Mouse (Mus musculus) forebrain, embryonic 11.5 days (tissue): ENCODE results near the gene Cd38. TPM values are rescaled to one million over a fixed set of nuclear protein-coding genes. Genes with fewer than 3 reads are reported as not detected.
A peak's percentile ranks its signal among the peaks of the same experiment; 100 is the strongest.

Experiments used
- ATAC-seq: fragments of 200-750 bp; cut with Nextera tagmentation; replicated peaks from 2 replicates; pipeline ENCODE4 v1.8.0; 2017; ENCODE audit warnings: moderate TSS enrichment; ENCODE audit not compliant: low FRiP score
- DNase-seq: peaks from one replicate; pipeline ENCODE4 v3.0.0-alpha.2; 2017; ENCODE audit warnings: low spot score
- H3K27ac ChIP-seq: fragments of 300-500 bp; sonication (generic); 2 replicates; pipeline ENCODE4 v1.5.1; 2014; ENCODE audit warnings: low read depth, low read length
- H3K27me3 ChIP-seq: fragments of 300-500 bp; sonication (generic); 2 replicates; pipeline ENCODE4 v1.6.1; 2014; ENCODE audit warnings: mild to moderate bottlenecking, low read length, mixed read lengths; ENCODE audit not compliant: control insufficient read depth, insufficient read depth
- H3K36me3 ChIP-seq: fragments of 300-500 bp; sonication (generic); 2 replicates; pipeline ENCODE4 v1.6.1; 2014; ENCODE audit warnings: mild to moderate bottlenecking, low read length, moderate library complexity, mixed read lengths; ENCODE audit not compliant: control insufficient read depth, insufficient read depth
- H3K4me1 ChIP-seq: fragments of 300-500 bp; sonication (generic); replicated peaks from 2 replicates; pipeline ENCODE4 v1.6.1; 2014; ENCODE audit warnings: low read length, mixed read lengths; ENCODE audit not compliant: control insufficient read depth, insufficient read depth
- H3K4me2 ChIP-seq: fragments of 300-500 bp; sonication (generic); 2 replicates; pipeline ENCODE4 v1.6.1; 2014; ENCODE audit warnings: low read depth, mild to moderate bottlenecking, low read length, moderate library complexity, mixed read lengths; ENCODE audit not compliant: severe bottlenecking
- H3K4me3 ChIP-seq: fragments of 300-500 bp; sonication (generic); 2 replicates; pipeline ENCODE4 v1.5.1; 2014; ENCODE audit warnings: low read depth, low read length
- H3K9ac ChIP-seq: fragments of 300-500 bp; sonication (generic); 2 replicates; pipeline ENCODE4 v1.6.1; 2014; ENCODE audit warnings: low read length
- H3K9me3 ChIP-seq: fragments of 300-500 bp; sonication (generic); 2 replicates; pipeline ENCODE4 v1.6.1; 2016; ENCODE audit warnings: low read length, mixed read lengths; ENCODE audit not compliant: control insufficient read depth
- WGBS: fragments of 180-500 bp; shearing (Covaris S2); extraction: QIAGEN DNeasy Blood & Tissue Kit; methylation state at CpG from one replicate; pipeline ENCODE4 v1.1.7; 2014; 5-methylcytosine and 5-hydroxymethylcytosine counted together
- polyA plus RNA-seq: library from polyadenylated mRNA; unstranded; fragments of >200 nt; fragmentation: Nextera tagmentation; extraction: Ambion mirVana; gene quantifications from 2 replicates; pipeline ENCODE4 v1.2.1, GENCODE M21; 2014

The Cd38 gene
- polyA plus RNA-seq, 1 experiment from 2014 or later = 6.3 TPM

DNA sequence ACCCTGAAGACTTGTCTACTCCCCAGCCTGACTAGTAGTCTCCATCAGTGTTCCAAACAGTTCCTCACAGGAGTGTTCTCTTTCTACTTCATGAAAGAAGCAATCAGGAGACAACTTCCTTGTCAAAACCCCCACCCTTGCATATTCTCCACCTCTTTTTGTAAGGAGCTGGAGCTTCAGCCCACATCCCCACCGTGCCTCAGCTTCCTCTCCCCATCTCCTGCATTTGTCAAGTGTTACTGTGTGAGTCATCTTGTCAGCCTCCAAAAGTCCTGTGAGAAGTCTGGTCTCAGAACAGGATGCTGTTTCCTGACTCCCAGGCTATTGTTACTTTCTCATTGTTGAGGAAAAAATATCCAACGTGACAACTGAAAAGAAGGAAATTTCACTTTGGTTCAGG lies 3.0 kb upstream of the Cd38 start:
- no peaks in the 10 kb centered on the region for H3K27me3 ChIP-seq
- H3K4me3 ChIP-seq = no peak overlapping the region
- H3K9me3 ChIP-seq = no peaks in the 10 kb centered on the region
- WGBS = 87% methylated on average over 2 of the region's 2 CpGs
- H3K36me3 ChIP-seq = no peaks in the 10 kb centered on the region
- no peak overlapping the region for H3K9ac ChIP-seq
- no peak overlapping the region for H3K4me2 ChIP-seq
- H3K27ac ChIP-seq = no peak overlapping the region
- DNase-seq (no peak), ATAC-seq (no peak)
- H3K4me1 ChIP-seq = peaks cover 3% of the 10 kb centered on the region; the same call in 1 of the 2 replicates

DNA sequence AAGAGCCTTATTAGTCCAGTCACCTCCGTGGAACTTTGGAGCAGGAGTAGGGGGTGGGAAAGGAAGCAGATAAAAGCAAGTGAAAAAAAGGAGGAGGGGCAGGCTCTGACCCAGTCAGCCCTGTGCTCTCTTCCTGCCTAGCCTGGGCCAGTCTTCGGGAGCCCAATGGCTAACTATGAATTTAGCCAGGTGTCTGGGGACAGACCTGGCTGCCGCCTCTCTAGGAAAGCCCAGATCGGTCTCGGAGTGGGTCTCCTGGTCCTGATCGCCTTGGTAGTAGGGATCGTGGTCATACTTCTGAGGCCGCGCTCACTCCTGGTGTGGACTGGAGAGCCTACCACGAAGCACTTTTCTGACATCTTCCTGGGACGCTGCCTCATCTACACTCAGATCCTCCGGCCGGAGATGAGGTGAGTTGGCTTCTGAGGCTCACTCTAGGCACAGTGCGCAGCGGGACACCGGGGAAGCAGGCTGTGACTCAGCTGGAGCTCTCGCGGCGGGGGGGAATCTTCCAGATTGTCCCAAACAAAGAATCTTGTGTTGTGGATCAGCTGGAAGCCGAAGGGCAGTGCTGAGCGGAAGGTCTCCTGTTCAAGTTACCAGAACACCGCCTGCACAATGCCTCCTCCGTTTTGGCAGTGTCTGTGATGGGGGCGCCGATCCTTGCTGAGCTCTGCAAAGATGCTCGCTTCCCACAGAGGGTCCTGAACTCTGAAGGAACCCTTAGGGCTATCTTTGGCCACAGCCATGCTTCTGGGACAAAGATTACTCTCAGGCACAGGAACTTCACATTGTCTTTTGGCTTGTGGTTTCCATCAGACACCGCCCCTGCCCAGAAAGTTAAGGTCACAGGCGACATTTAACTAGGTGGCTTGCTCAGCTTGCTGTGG lies 603 bp downstream of the Cd38 start:
- H3K27me3 ChIP-seq = no peaks in the 10 kb centered on the region
- DNase-seq (peak; percentile 57), ATAC-seq (peak; percentile 56; the same call in 1 of the 2 replicates)
- H3K36me3 ChIP-seq = no peaks in the 10 kb centered on the region
- H3K4me1 ChIP-seq = peaks cover 3% of the 10 kb centered on the region; the same call in 1 of the 2 replicates
- peak overlapping the region; percentile 46 for H3K4me2 ChIP-seq
- H3K9me3 ChIP-seq = no peaks in the 10 kb centered on the region
- WGBS = 3% methylated on average over 28 of the region's 28 CpGs
- H3K9ac ChIP-seq = peak overlapping the region; percentile 28
- H3K4me3 ChIP-seq = peak overlapping the region; percentile 22
- no peak overlapping the region for H3K27ac ChIP-seq

DNA sequence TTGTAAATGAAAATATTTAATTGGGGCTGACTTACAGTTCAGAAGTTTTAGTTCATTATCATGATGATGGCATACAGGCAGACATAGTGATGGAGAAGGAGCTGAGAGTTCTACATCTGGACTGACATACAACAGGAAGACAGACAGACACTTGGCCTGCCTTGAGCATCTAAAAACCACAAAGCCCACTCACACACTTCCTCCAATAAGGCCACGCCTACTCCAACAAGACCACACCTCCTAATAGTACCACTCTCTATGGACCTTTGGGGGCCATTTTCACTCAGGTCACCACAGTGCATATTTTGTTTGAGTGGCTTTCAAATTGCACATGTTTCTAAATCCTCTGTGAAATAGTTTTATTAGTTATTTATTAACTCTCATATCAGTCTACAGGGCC lies 3.5 kb downstream of the Cd38 start:
- no peaks in the 10 kb centered on the region for H3K9me3 ChIP-seq
- 56% methylated on average over 1 of the region's 1 CpGs for WGBS

DNA sequence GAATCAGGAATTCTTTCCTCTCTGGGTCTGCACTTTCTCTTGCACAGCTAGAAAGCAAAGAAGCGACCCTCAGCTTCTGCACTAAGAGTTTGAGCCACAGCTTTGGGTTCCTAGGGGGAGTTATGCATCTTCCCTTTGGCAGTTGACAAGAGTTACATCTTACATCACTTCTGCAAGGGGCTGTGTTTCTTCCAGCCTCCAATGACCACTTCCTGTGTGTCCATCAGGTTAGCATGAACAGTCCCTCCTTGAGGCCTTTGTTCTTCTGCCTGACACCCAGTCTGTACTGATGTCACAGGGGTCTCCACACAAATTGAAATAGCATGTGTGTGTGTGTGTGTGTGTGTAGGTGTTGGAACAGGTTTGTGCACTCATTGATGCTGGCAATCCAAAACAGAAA lies 4.3 kb downstream of the Cd38 start:
- Histone ChIP-seq H3K27me3 (no peaks in the 10 kb centered on the region), H3K36me3 (no peaks in the 10 kb centered on the region), H3K4me3 (no peak overlapping the region), H3K4me1 (peaks cover 3% of the 10 kb centered on the region; the same call in 1 of the 2 replicates), H3K9me3 (no peaks in the 10 kb centered on the region), H3K27ac (no peak overlapping the region), H3K4me2 (no peak overlapping the region), H3K9ac (no peak overlapping the region)
- DNase-seq (no peak), ATAC-seq (no peak)
- WGBS = 77% methylated on average over 1 of the region's 1 CpGs

More for the DNA sequence above, 3.5 kb downstream of the Cd38 start:
- Histone ChIP-seq H3K4me3 (no peak overlapping the region), H3K9ac (no peak overlapping the region), H3K27ac (no peak overlapping the region), H3K27me3 (no peaks in the 10 kb centered on the region), H3K36me3 (no peaks in the 10 kb centered on the region), H3K4me2 (no peak overlapping the region), H3K4me1 (peaks cover 3% of the 10 kb centered on the region; the same call in 1 of the 2 replicates)
- ATAC-seq (no peak), DNase-seq (no peak)

DNA sequence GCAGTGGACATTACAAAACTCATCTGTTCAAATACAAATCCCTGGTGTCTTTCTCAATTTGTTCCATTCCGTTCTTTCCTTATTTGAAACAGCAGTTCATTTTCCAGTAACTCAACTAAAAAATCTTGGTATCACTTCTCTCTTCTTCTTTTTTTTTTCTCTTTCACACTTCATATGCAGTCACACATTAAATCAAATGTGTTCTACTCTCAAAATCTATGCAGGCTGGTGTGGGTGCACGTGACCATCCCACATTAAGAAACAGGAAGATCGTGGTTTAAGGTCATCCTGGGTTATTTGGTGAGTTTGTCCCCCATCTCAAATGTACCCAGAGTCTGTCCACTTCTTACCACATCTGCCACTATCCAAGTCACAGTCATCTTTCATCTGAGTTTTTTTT lies 13.7 kb downstream of the Cd38 start:
- no peak for DNase-seq
- Histone ChIP-seq H3K9ac (no peak overlapping the region), H3K4me1 (no peaks in the 10 kb centered on the region), H3K36me3 (no peaks in the 10 kb centered on the region), H3K4me2 (no peak overlapping the region), H3K4me3 (no peak overlapping the region), H3K27ac (no peak overlapping the region), H3K9me3 (no peaks in the 10 kb centered on the region), H3K27me3 (no peaks in the 10 kb centered on the region)
- WGBS = 92% methylated on average over 3 of the region's 3 CpGs
- no peak for ATAC-seq

DNA sequence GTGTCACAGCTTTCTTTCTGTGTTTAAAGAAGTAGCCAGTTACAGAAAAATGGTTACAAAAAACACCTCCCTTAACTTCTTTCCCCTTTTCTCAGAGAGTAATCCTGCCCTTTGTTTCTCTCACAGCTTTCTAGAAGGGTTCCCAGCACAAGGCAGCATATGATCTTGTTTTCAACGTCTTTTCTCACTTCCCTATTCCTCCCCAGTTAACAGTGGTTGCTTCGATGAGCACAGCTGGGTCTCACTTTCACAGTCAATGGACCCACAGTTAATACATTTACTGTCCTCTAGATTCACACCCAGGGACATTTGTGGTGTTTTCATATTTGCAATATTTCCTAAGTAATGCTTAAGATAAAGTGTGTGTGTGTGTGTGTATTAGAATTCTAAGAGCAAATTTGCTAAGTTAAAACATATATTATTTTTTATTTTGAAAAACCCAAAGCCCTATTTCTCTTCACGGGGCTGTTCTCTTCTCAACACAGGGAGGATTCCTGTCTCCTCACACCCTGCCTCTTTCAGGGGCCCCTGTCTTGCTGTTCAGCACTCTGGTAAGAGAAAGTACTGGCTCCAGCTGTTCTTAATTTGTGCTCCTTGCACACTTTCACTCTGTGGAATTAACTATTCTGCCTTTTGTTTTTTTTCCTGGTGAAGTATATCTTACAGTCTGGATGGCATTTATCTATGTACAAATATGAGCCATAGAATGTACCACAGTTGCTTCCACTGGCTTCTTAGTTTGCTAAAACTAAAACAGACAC lies 16.9 kb downstream of the Cd38 start:
- no peaks in the 10 kb centered on the region for H3K4me1 ChIP-seq
- DNase-seq (no peak), ATAC-seq (no peak)
- H3K9ac ChIP-seq = no peak overlapping the region
- no peaks in the 10 kb centered on the region for H3K27me3 ChIP-seq
- WGBS = 24% methylated on average over 3 of the region's 3 CpGs
- no peaks in the 10 kb centered on the region for H3K9me3 ChIP-seq
- H3K4me2 ChIP-seq = no peak overlapping the region
- H3K36me3 ChIP-seq = no peaks in the 10 kb centered on the region
- H3K4me3 ChIP-seq = no peak overlapping the region
- no peak overlapping the region for H3K27ac ChIP-seq

DNA sequence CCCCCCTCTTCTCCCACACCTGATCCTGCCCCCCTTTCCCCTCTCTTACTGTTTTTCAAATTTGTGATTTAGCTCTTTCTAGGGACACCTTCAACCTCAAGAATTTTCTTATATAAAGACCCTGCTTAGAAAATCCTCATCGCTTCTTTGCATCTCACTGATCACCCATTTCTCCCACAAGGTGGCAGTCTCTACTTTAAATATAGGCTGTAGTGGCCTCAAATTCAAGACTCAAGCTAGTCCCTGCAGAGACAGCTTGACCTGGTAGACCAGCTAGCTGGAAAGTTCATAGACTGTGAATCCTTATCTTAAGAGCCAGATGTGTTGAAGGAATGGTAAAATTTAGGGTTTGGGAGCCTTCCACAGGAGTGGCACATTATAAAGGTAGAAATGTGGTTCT lies 24.0 kb downstream of the Cd38 start:
- H3K4me2 ChIP-seq = no peak overlapping the region
- 21% methylated on average over 1 of the region's 1 CpGs for WGBS

DNA sequence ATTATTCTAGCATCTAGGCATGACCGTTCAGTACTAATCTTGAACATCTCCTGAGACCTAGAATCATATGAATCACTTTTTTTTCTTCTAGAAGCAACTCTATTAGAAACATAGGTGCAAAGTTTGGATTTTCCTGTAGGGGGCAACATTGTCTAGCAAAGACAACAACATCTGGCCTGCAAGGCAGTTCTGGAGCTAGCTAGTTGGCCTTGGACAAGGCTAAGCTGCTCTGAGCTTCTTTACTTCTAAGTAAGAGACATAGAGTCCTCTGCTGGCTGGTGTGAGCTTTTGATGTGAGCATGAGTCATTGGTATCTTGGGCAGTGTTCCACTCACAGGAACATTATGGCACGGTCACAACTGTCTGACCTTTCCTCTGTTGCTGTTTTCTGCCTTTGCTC lies 25.8 kb downstream of the Cd38 start:
- H3K27ac ChIP-seq = no peak overlapping the region
- WGBS = 76% methylated on average over 2 of the region's 2 CpGs

More for the DNA sequence above, 24.0 kb downstream of the Cd38 start:
- Histone ChIP-seq H3K27ac (no peak overlapping the region), H3K4me1 (no peaks in the 10 kb centered on the region), H3K27me3 (no peaks in the 10 kb centered on the region), H3K9ac (no peak overlapping the region), H3K9me3 (no peaks in the 10 kb centered on the region), H3K4me3 (no peak overlapping the region), H3K36me3 (no peaks in the 10 kb centered on the region)
- DNase-seq = no peak
- ATAC-seq = no peak

More for the DNA sequence above, 25.8 kb downstream of the Cd38 start:
- no peak for ATAC-seq
- Histone ChIP-seq H3K36me3 (no peaks in the 10 kb centered on the region), H3K4me2 (no peak overlapping the region), H3K4me1 (no peaks in the 10 kb centered on the region), H3K27me3 (no peaks in the 10 kb centered on the region), H3K4me3 (no peak overlapping the region), H3K9me3 (no peaks in the 10 kb centered on the region), H3K9ac (no peak overlapping the region)
- DNase-seq = no peak
